Mouse (Mus musculus): ENCODE results near the gene Nat9. TPM values are rescaled to one million over a fixed set of nuclear protein-coding genes. Genes with fewer than 3 reads are reported as not detected.

The Nat9 gene
- polyA plus RNA-seq, 1 experiment from 2014 or later, result 16.9 TPM

GRCm38 (mm10) chr11:115155053-115155634 is 32.5 kb downstream of the Nat9 start:
- H3K36me3 ChIP-seq (replicated peaks), result no peaks in the 10 kb centered on the region
- no peak overlapping the region for H3K27ac ChIP-seq
- peaks cover 53% of the 10 kb centered on the region for H3K4me1 ChIP-seq
- WGBS, result 19% methylated on average over 5 of the region's 5 CpGs
- no peak for DNase-seq (ENCODE audit: extremely low spot score, low spot score)
- no peaks in the 10 kb centered on the region for H3K9me3 ChIP-seq
- H3K4me3 ChIP-seq, result no peak overlapping the region
- peaks cover 80% of the 10 kb centered on the region for H3K27me3 ChIP-seq (ENCODE audit: poor library complexity, severe bottlenecking)

DNA sequence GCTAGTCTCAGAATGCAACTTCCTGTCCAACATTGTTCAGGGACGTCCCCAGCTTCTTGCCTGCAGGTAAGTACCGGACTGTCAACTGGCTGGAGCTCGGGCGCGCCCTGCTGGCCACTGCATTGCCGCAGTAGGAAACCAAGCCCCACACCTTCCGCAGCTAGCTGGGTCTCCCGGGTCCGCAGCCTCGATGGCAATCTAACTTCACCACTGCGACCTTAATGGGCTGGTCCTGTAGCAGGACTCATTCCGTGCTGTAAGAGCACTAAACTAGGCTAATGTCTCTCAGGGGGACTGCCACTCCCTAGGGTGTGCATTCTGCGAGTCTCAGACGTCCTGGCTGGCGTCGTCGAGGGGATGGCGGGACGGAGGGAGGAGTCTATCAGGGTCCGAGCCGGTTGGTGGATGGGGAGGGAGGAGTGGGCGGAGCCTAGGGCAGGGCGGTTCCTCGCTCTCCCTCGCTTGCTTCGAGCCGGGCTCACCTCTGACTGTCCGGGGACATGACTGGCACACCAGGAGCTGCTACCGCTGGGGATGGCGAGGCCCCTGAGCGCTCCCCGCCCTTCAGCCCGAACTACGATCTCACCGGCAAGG is 33.9 kb downstream of the Nat9 start:
- Histone ChIP-seq H3K4me1 (peaks cover 48% of the 10 kb centered on the region), H3K27me3 (ENCODE audit: poor library complexity, severe bottlenecking) (peaks cover 73% of the 10 kb centered on the region), H3K4me3 (peak overlapping the region; percentile 39), H3K9me3 (no peaks in the 10 kb centered on the region; the same call in 1 of the 2 replicates), H3K27ac (peak overlapping the region; percentile 6; the same call in 1 of the 2 replicates), H3K36me3 (replicated peaks) (no peaks in the 10 kb centered on the region)
- 2% methylated on average over 35 of the region's 35 CpGs for WGBS
- peak; percentile 79 for DNase-seq (ENCODE audit: extremely low spot score, low spot score)

- no peak overlapping the region for H3K27ac ChIP-seq
- no peaks in the 10 kb centered on the region for H3K36me3 ChIP-seq (replicated peaks)
- WGBS, result 79% methylated on average over 9 of the region's 9 CpGs
- peaks cover 70% of the 10 kb centered on the region for H3K27me3 ChIP-seq (ENCODE audit: poor library complexity, severe bottlenecking)
- no peaks in the 10 kb centered on the region; the same call in 1 of the 2 replicates for H3K9me3 ChIP-seq
- no peak overlapping the region for H3K4me3 ChIP-seq
- H3K4me1 ChIP-seq, result peaks cover 43% of the 10 kb centered on the region
- no peak for DNase-seq (ENCODE audit: extremely low spot score, low spot score)
These were observed 34.6 kb downstream of the Nat9 start for GRCm38 (mm10) chr11:115153088-115153487.

GRCm38 (mm10) chr11:115151755-115152429 is 35.8 kb downstream of the Nat9 start:
- H3K27me3 ChIP-seq (ENCODE audit: poor library complexity, severe bottlenecking), result peaks cover 58% of the 10 kb centered on the region
- peak overlapping the region; percentile 54; the same call in 1 of the 2 replicates for H3K27ac ChIP-seq
- DNase-seq (ENCODE audit: extremely low spot score, low spot score), result peak; percentile 85
- no peaks in the 10 kb centered on the region for H3K36me3 ChIP-seq (replicated peaks)
- WGBS, result 9% methylated on average over 15 of the region's 15 CpGs
- H3K4me3 ChIP-seq, result peak overlapping the region; percentile 49
- no peaks in the 10 kb centered on the region; the same call in 1 of the 2 replicates for H3K9me3 ChIP-seq
- H3K4me1 ChIP-seq, result peaks cover 37% of the 10 kb centered on the region

GRCm38 (mm10) chr11:115150741-115151254 is 36.9 kb downstream of the Nat9 start:
- 88% methylated on average over 6 of the region's 6 CpGs for WGBS
- H3K4me1 ChIP-seq, result peaks cover 37% of the 10 kb centered on the region
- H3K36me3 ChIP-seq (replicated peaks), result no peaks in the 10 kb centered on the region
- DNase-seq (ENCODE audit: extremely low spot score, low spot score), result no peak
- H3K27ac ChIP-seq, result no peak overlapping the region
- H3K9me3 ChIP-seq, result no peaks in the 10 kb centered on the region; the same call in 1 of the 2 replicates
- no peak overlapping the region for H3K4me3 ChIP-seq
- peaks cover 48% of the 10 kb centered on the region for H3K27me3 ChIP-seq (ENCODE audit: poor library complexity, severe bottlenecking)

DNA sequence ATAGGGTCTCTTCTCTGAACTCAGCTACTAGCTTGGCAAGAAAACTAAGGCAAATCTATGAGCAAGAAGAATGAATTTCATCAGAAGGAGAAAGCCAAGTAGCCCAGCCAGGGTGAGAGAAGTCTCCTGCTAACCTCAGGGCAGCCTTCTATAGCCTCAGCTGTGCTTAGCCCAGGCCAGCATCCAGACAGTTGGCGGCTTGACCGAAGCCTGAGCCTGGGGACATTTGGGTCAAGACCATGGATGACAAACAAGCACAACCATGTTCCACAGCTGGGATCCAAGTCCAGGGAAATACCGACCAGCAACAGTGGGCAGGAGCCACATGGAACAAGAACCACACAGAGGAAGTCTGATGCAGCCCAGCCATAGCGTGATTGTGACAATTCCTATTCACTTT is 39.8 kb downstream of the Nat9 start:
- no peak overlapping the region for H3K4me3 ChIP-seq
- peaks cover 18% of the 10 kb centered on the region for H3K27me3 ChIP-seq (ENCODE audit: poor library complexity, severe bottlenecking)
- H3K27ac ChIP-seq, result no peak overlapping the region
- 91% methylated on average over 4 of the region's 4 CpGs for WGBS
- no peak for DNase-seq (ENCODE audit: extremely low spot score, low spot score)
- no peaks in the 10 kb centered on the region for H3K36me3 ChIP-seq (replicated peaks)
- peaks cover 15% of the 10 kb centered on the region for H3K4me1 ChIP-seq
- H3K9me3 ChIP-seq, result no peaks in the 10 kb centered on the region; the same call in 1 of the 2 replicates

DNA sequence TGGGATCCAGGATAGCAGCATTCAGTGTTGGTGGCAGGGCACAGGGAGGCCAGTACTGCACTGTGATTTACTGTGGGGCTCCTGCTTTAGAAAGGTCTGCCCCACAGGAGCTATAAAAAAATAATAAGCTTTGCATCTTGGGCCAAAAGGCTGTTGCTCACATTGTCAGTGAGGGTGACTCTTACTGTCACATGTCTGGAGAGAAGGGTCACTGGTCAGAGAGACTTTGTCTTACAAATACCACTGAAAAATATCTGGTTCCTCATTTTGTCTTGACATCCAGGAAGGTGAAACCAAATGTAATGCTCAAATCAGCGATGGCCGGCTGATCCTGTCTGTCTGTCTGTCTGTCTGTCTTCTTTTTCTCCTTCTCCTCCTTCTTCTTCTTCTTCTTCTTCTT is 45.7 kb downstream of the Nat9 start:
- H3K27me3 ChIP-seq (ENCODE audit: poor library complexity, severe bottlenecking), result no peaks in the 10 kb centered on the region
- no peak for DNase-seq (ENCODE audit: extremely low spot score, low spot score)
- H3K4me3 ChIP-seq, result no peak overlapping the region
- 91% methylated on average over 2 of the region's 2 CpGs for WGBS
- H3K9me3 ChIP-seq, result no peaks in the 10 kb centered on the region
- H3K4me1 ChIP-seq, result no peaks in the 10 kb centered on the region
- no peak overlapping the region for H3K27ac ChIP-seq
- no peaks in the 10 kb centered on the region for H3K36me3 ChIP-seq (replicated peaks)

- no peaks in the 10 kb centered on the region for H3K9me3 ChIP-seq
- no peaks in the 10 kb centered on the region for H3K27me3 ChIP-seq (ENCODE audit: poor library complexity, severe bottlenecking)
- 92% methylated on average over 5 of the region's 5 CpGs for WGBS
- H3K4me1 ChIP-seq, result no peaks in the 10 kb centered on the region
- no peak for DNase-seq (ENCODE audit: extremely low spot score, low spot score)
- no peaks in the 10 kb centered on the region for H3K36me3 ChIP-seq (replicated peaks)
- H3K4me3 ChIP-seq, result no peak overlapping the region
- no peak overlapping the region for H3K27ac ChIP-seq
These were observed 48.9 kb downstream of the Nat9 start for GRCm38 (mm10) chr11:115138597-115139262.

- H3K27me3 ChIP-seq (ENCODE audit: poor library complexity, severe bottlenecking), result no peaks in the 10 kb centered on the region
- no peaks in the 10 kb centered on the region for H3K36me3 ChIP-seq (replicated peaks)
- H3K9me3 ChIP-seq, result no peaks in the 10 kb centered on the region
- no peak for DNase-seq (ENCODE audit: extremely low spot score, low spot score)
- no peak within 1 kb of the TSS for H3K4me3 ChIP-seq
- no peaks in the 10 kb centered on the region for H3K4me1 ChIP-seq
- WGBS, result 84% methylated on average over 8 of the region's 8 CpGs
- H3K27ac ChIP-seq, result no peak within 1 kb of the TSS
These were observed 53.9 kb downstream of the Nat9 start, which contains the start of gene Cd300lf for GRCm38 (mm10) chr11:115133800-115134199. TSS of gene Cd300lf (minus strand) at chr11:115133992.

Other genes with a start within 250 kb of the Nat9 start
- gene Cd300c, start 218.7 kb downstream of the Nat9 start, polyA plus RNA-seq (2016; fragmentation: Nextera tagmentation; extraction: Ambion mirVana), result not detected in 2 replicates
- gene Cd300ld, start 197.9 kb downstream of the Nat9 start, polyA plus RNA-seq (2016; fragmentation: Nextera tagmentation; extraction: Ambion mirVana), result 0.17 TPM in 1 of 2 replicates, not detected in the other
- gene Cd300c2, start 186.0 kb downstream of the Nat9 start, polyA plus RNA-seq (2016; fragmentation: Nextera tagmentation; extraction: Ambion mirVana), result 0.20 and 0.41 TPM in 2 replicates
- not detected in 2 replicates for gene Cd300ld2, start 171.7 kb downstream of the Nat9 start, polyA plus RNA-seq (2016; fragmentation: Nextera tagmentation; extraction: Ambion mirVana)
- gene Cd300ld4, start 160.8 kb downstream of the Nat9 start, polyA plus RNA-seq (2016; fragmentation: Nextera tagmentation; extraction: Ambion mirVana), result not detected in 2 replicates
- not detected in 2 replicates for gene Cd300ld5, start 150.1 kb downstream of the Nat9 start, polyA plus RNA-seq (2016; fragmentation: Nextera tagmentation; extraction: Ambion mirVana)
- not detected in 2 replicates for gene Cd300ld3, start 139.4 kb downstream of the Nat9 start, polyA plus RNA-seq (2016; fragmentation: Nextera tagmentation; extraction: Ambion mirVana)
- gene Cd300e, start 125.7 kb downstream of the Nat9 start, polyA plus RNA-seq (2016; fragmentation: Nextera tagmentation; extraction: Ambion mirVana), result not detected in 2 replicates
- gene Rab37, start 96.4 kb downstream of the Nat9 start, polyA plus RNA-seq (2016; fragmentation: Nextera tagmentation; extraction: Ambion mirVana), result 0.76 and 0.90 TPM in 2 replicates
- gene Cd300lf, start 53.9 kb downstream of the Nat9 start, polyA plus RNA-seq (2016; fragmentation: Nextera tagmentation; extraction: Ambion mirVana), result 0.09 and 0.10 TPM in 2 replicates
- 36.6 and 38.1 TPM in 2 replicates for gene Slc9a3r1, start 24.5 kb downstream of the Nat9 start, polyA plus RNA-seq (2016; fragmentation: Nextera tagmentation; extraction: Ambion mirVana)
- gene Tmem104, start 372 bp downstream of the Nat9 start, polyA plus RNA-seq (2016; fragmentation: Nextera tagmentation; extraction: Ambion mirVana), result 8.7 and 8.8 TPM in 2 replicates
- gene Grin2c, start 79.4 kb upstream of the Nat9 start, polyA plus RNA-seq (2016; fragmentation: Nextera tagmentation; extraction: Ambion mirVana), result not detected in 2 replicates
- 16.3 and 17.5 TPM in 2 replicates for gene Fdxr, start 89.2 kb upstream of the Nat9 start, polyA plus RNA-seq (2016; fragmentation: Nextera tagmentation; extraction: Ambion mirVana)
- gene Fads6, start 109.8 kb upstream of the Nat9 start, polyA plus RNA-seq (2016; fragmentation: Nextera tagmentation; extraction: Ambion mirVana), result 0.45 and 0.49 TPM in 2 replicates
- 0.12 TPM in 1 of 2 replicates, not detected in the other for gene Otop2, start 119.3 kb upstream of the Nat9 start, polyA plus RNA-seq (2016; fragmentation: Nextera tagmentation; extraction: Ambion mirVana)
- gene Ush1g, start 134.2 kb upstream of the Nat9 start, polyA plus RNA-seq (2016; fragmentation: Nextera tagmentation; extraction: Ambion mirVana), result 0.05 TPM in 1 of 2 replicates, not detected in the other
- not detected in 2 replicates for gene Otop3, start 146.9 kb upstream of the Nat9 start, polyA plus RNA-seq (2016; fragmentation: Nextera tagmentation; extraction: Ambion mirVana)
- gene Hid1, start 179.9 kb upstream of the Nat9 start, polyA plus RNA-seq (2016; fragmentation: Nextera tagmentation; extraction: Ambion mirVana), result 16.2 and 18.2 TPM in 2 replicates
- gene Cdr2l, start 194.1 kb upstream of the Nat9 start, polyA plus RNA-seq (2016; fragmentation: Nextera tagmentation; extraction: Ambion mirVana), result 21.1 and 21.8 TPM in 2 replicates
- gene Mrpl58, start 215.9 kb upstream of the Nat9 start, polyA plus RNA-seq (2016; fragmentation: Nextera tagmentation; extraction: Ambion mirVana), result 275 and 277 TPM in 2 replicates
- gene Atp5h, start 232.1 kb upstream of the Nat9 start, polyA plus RNA-seq (2016; fragmentation: Nextera tagmentation; extraction: Ambion mirVana), result 877 and 886 TPM in 2 replicates
- gene Kctd2, start 232.3 kb upstream of the Nat9 start, polyA plus RNA-seq (2016; fragmentation: Nextera tagmentation; extraction: Ambion mirVana), result 8.9 and 10.3 TPM in 2 replicates

Data from forebrain, embryonic 10.5 days (tissue).